Mouse (Mus musculus): Measurements from ENCODE around the gene Shank3. TPM values are rescaled to one million over a fixed set of nuclear protein-coding genes. Genes with fewer than 3 reads are reported as not detected.

Gene Shank3
- polyA plus RNA-seq, 1 experiment = 8.2 TPM

DNA sequence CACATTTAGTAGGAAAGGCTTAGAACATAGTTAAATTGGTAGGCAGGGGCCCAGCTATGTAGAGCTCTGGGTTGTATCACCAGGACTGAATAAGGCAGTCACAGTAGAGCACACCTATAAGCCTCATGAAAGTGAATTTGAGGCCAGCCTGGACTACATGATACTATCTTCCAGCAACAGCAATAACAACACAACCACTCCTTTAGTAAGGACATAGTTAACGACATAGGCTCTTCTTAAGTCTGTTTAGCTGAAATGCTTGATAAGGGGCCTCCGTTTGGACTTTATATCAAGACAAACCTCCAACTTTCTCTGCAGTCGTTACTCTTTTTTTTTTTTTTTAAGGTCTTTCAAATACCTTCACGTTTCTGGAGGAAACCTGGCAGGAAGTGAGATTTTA, 13.3 kb downstream of the Shank3 start:
- no peaks in the 10 kb centered on the region for H3K36me3 ChIP-seq (ENCODE audit: control insufficient read depth, insufficient read depth, low read length)
- no peak for TF ChIP-seq CTCF (IDR thresholded peaks at IDR 0.05; ENCODE audit: borderline replicate concordance, control insufficient read depth, extremely low read depth, insufficient read depth, low read length, poor library complexity)
- no peak for DNase-seq
- no peaks in the 10 kb centered on the region for H3K27me3 ChIP-seq (ENCODE audit: control insufficient read depth, insufficient read depth, low read length)
- H3K4me3 ChIP-seq (ENCODE audit: control insufficient read depth, insufficient read depth, low read length) = no peak overlapping the region
- H3K27ac ChIP-seq (ENCODE audit: control insufficient read depth, insufficient read depth, low read length) = no peak overlapping the region
- WGBS = 38% methylated on average over 4 of the region's 4 CpGs
- no peaks in the 10 kb centered on the region for H3K4me1 ChIP-seq (replicated peaks; ENCODE audit: control insufficient read depth, insufficient read depth, low read length)

DNA sequence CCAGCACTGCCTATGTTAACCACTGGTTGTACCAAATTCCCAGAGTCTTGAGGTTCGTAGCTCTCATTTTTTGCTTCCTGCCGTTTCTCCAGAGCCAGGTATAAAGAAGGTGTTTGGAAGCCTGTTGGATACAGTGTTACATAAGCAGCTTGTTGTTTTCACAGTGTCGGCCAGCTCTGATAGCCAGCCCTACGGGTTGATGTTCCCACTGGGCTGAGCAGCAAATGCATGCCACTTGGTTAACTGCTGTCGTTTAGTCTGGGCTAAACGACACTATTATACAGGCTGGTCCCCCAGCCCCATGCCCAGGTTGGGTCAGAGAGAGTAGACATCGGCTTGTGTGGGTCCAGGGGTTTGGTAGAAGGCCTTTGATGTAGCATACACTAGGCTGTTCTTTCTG, 22.5 kb downstream of the Shank3 start:
- Histone ChIP-seq H3K27me3 (ENCODE audit: control insufficient read depth, insufficient read depth, low read length) (no peaks in the 10 kb centered on the region), H3K36me3 (ENCODE audit: control insufficient read depth, insufficient read depth, low read length) (no peaks in the 10 kb centered on the region), H3K4me3 (ENCODE audit: control insufficient read depth, insufficient read depth, low read length) (no peak overlapping the region), H3K27ac (ENCODE audit: control insufficient read depth, insufficient read depth, low read length) (no peak overlapping the region), H3K4me1 (replicated peaks; ENCODE audit: control insufficient read depth, insufficient read depth, low read length) (no peaks in the 10 kb centered on the region)
- no peak for TF ChIP-seq POLR2A (IDR thresholded peaks at IDR 0.05; ENCODE audit: control insufficient read depth, extremely low read depth, insufficient read depth, low read length, poor library complexity)
- TF ChIP-seq CTCF (IDR thresholded peaks at IDR 0.05; ENCODE audit: borderline replicate concordance, control insufficient read depth, extremely low read depth, insufficient read depth, low read length, poor library complexity) = no peak
- DNase-seq = no peak
- 91% methylated on average over 7 of the region's 7 CpGs for WGBS

DNA sequence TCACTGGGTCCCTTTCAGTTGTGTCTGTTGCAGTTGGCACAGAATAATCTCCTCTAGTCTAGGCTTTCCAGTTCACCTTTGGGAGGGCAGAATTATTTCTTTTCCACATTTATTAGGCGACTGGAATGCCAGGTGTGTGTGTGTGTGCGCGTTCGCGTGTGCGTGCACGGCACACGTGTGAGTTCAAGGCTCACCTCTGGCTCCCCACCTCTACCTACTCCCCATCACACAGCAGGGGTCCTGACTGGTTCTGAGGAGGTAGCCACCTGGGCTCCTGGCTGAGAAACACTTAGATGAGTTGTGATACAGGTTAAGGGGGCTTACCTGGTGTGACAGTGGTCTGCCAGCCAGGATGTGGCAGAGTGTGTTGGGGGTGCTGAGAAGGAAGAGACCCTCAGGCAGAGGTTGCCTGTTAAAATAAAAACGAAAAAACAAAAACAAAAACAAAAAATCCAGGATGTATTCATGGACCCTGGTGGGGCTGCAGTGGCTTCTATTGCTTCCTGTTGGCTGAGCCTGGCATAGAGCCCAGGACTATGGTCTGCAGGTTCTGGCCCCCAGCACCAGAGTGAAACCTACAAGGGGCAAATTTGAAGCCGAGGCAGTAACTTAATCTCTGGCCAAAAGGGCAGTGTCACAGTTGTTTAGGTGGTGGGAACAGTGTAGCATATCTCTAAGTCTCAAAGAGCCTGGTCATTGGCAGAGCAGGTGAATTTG, 23.3 kb downstream of the Shank3 start:
- WGBS = 81% methylated on average over 10 of the region's 10 CpGs
- Histone ChIP-seq H3K36me3 (ENCODE audit: control insufficient read depth, insufficient read depth, low read length) (no peaks in the 10 kb centered on the region), H3K27ac (ENCODE audit: control insufficient read depth, insufficient read depth, low read length) (no peak overlapping the region), H3K4me1 (replicated peaks; ENCODE audit: control insufficient read depth, insufficient read depth, low read length) (no peaks in the 10 kb centered on the region), H3K4me3 (ENCODE audit: control insufficient read depth, insufficient read depth, low read length) (no peak overlapping the region), H3K27me3 (ENCODE audit: control insufficient read depth, insufficient read depth, low read length) (no peaks in the 10 kb centered on the region)
- no peak for DNase-seq
- TF ChIP-seq CTCF (IDR thresholded peaks at IDR 0.05; ENCODE audit: borderline replicate concordance, control insufficient read depth, extremely low read depth, insufficient read depth, low read length, poor library complexity) = no peak
- TF ChIP-seq POLR2A (IDR thresholded peaks at IDR 0.05; ENCODE audit: control insufficient read depth, extremely low read depth, insufficient read depth, low read length, poor library complexity) = no peak

DNA sequence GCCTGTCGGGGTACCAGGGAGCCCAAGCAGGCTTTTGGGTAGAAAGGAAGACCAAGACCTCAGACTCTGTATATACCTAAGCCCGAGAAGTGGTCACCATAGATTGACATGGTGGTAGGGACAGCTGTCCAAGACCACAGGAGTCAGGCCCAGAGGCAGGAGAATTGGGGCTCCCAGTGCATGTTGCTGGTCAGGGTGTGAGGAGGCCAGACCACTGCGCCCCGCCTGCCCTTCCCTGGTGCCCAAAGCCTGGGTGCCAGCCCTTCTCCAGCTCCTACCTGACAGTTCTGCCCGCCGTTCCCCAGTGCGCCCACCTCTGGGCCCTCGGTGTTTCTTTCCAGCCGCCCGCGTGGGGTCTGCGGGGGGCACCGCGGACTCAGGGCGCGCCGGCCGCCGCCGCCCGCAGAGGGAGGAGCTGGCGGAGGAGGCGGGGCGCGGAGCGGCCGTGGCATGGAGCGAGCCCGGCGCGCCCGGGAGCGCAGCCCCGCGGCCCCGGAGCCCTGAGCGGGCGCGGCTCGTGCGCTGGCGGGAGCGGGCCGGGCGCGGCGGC, 23.9 kb downstream of the Shank3 start:
- no peaks in the 10 kb centered on the region for H3K4me1 ChIP-seq (replicated peaks; ENCODE audit: control insufficient read depth, insufficient read depth, low read length)
- no peak overlapping the region for H3K4me3 ChIP-seq (ENCODE audit: control insufficient read depth, insufficient read depth, low read length)
- WGBS = 93% methylated on average over 47 of the region's 47 CpGs
- DNase-seq = no peak
- TF ChIP-seq POLR2A (IDR thresholded peaks at IDR 0.05; ENCODE audit: control insufficient read depth, extremely low read depth, insufficient read depth, low read length, poor library complexity) = no peak
- no peak for TF ChIP-seq CTCF (IDR thresholded peaks at IDR 0.05; ENCODE audit: borderline replicate concordance, control insufficient read depth, extremely low read depth, insufficient read depth, low read length, poor library complexity)
- no peak overlapping the region for H3K27ac ChIP-seq (ENCODE audit: control insufficient read depth, insufficient read depth, low read length)
- no peaks in the 10 kb centered on the region for H3K36me3 ChIP-seq (ENCODE audit: control insufficient read depth, insufficient read depth, low read length)
- no peaks in the 10 kb centered on the region for H3K27me3 ChIP-seq (ENCODE audit: control insufficient read depth, insufficient read depth, low read length)

DNA sequence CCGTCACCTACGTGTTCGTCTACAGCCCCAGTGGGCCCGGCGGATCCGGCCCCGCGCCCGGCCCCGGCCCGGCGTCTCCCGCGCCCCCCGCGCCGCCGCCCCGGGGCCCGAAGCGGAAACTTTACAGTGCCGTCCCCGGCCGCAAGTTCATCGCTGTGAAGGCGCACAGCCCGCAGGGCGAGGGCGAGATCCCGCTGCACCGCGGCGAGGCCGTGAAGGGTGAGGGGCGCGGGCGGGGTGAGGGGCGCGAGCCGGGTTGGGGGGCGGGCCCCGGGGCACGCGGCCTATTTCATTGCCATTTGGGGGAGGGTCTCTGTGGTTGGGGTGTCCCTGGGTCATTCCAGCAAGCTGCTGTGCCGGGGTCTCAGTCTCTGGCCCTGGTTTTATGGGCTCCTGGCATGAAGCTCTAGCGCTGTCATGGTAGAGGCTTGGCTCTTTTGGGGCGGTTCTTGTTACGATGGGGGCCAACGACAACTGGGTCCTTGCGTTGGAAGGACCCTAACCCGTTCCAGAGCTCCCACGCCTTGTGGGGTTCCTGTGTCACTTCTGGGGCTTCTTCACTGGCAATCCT, 24.7 kb downstream of the Shank3 start:
- TF ChIP-seq POLR2A (IDR thresholded peaks at IDR 0.05; ENCODE audit: control insufficient read depth, extremely low read depth, insufficient read depth, low read length, poor library complexity) (no peak), CTCF (IDR thresholded peaks at IDR 0.05; ENCODE audit: borderline replicate concordance, control insufficient read depth, extremely low read depth, insufficient read depth, low read length, poor library complexity) (no peak)
- no peak overlapping the region for H3K27ac ChIP-seq (ENCODE audit: control insufficient read depth, insufficient read depth, low read length)
- no peaks in the 10 kb centered on the region for H3K4me1 ChIP-seq (replicated peaks; ENCODE audit: control insufficient read depth, insufficient read depth, low read length)
- H3K36me3 ChIP-seq (ENCODE audit: control insufficient read depth, insufficient read depth, low read length) = no peaks in the 10 kb centered on the region
- no peak for DNase-seq
- WGBS = 90% methylated on average over 52 of the region's 52 CpGs
- no peaks in the 10 kb centered on the region for H3K27me3 ChIP-seq (ENCODE audit: control insufficient read depth, insufficient read depth, low read length)
- H3K4me3 ChIP-seq (ENCODE audit: control insufficient read depth, insufficient read depth, low read length) = no peak overlapping the region

DNA sequence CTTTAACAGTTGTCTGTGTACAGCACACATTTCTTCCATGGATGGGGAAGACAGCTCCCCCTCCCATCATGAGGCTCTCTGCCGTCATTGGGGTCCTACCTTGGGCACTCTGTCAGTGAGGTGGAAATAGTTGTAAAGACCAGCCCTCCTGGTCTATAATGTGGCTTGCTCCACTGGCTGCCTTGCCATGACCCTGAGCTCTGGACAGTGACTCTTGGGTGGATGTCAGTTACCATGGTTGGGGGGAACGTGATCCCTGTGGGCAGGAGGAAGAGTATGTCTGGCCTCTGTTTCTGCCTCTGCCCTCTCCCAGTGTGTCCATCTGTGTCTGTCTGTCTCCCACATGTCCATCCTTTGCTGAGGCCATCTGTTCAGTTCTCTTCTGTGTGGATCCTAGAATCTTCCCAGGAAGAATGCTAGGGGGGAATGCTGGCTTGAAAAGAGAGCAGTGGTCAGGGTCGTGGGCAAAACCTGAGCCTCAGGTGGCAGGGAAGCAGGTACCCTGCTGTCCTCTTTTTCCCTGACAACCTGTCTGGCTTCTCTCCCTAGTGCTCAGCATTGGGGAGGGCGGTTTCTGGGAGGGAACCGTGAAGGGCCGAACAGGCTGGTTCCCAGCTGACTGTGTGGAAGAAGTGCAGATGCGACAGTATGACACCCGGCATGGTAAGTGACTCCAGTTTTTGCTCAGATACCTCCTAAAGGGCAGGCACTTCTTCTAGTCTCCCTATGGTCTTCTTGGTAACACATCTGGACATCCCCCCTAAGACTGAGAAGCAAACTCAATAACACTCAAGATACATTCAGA, 25.4 kb downstream of the Shank3 start:
- H3K36me3 ChIP-seq (ENCODE audit: control insufficient read depth, insufficient read depth, low read length) = no peaks in the 10 kb centered on the region
- H3K4me3 ChIP-seq (ENCODE audit: control insufficient read depth, insufficient read depth, low read length) = no peak overlapping the region

More for the DNA sequence above, 25.4 kb downstream of the Shank3 start:
- H3K4me1 ChIP-seq (replicated peaks; ENCODE audit: control insufficient read depth, insufficient read depth, low read length) = no peaks in the 10 kb centered on the region
- DNase-seq = no peak
- H3K27ac ChIP-seq (ENCODE audit: control insufficient read depth, insufficient read depth, low read length) = no peak overlapping the region
- TF ChIP-seq CTCF (IDR thresholded peaks at IDR 0.05; ENCODE audit: borderline replicate concordance, control insufficient read depth, extremely low read depth, insufficient read depth, low read length, poor library complexity) = no peak
- TF ChIP-seq POLR2A (IDR thresholded peaks at IDR 0.05; ENCODE audit: control insufficient read depth, extremely low read depth, insufficient read depth, low read length, poor library complexity) = no peak
- no peaks in the 10 kb centered on the region for H3K27me3 ChIP-seq (ENCODE audit: control insufficient read depth, insufficient read depth, low read length)
- 93% methylated on average over 8 of the region's 8 CpGs for WGBS
